Mouse (Mus musculus) mature B cell (primary cell): ENCODE measurements around the gene 1700028K03Rik.

Source experiments
- in situ Hi-C: fragments of 300-500 bp; cut with MboI; formaldehyde crosslinking; loops from 2 replicates; pipeline ENCODE4 v1.14.3; 2019

The 1700028K03Rik gene

DNA sequence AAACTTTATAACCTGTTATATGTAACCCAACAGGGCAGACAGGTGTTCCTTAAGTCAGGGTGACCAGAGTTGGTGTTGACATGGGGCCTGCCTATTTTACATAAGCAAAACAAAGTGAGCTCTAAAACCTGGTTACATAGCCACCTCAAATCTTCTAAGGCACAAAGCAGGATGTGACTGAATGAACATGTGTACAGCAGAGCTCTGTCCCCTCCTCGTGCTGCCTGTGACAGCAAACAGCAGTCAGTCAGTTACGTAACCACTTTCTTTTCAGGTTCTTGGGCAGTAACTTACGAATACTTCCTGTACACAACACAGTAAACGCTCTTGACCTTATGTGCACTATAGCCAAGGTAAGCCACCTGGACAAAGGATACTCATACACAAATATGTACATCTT, 11.4 kb downstream of the 1700028K03Rik start:
- in situ Hi-C loops, result no loop called here

DNA sequence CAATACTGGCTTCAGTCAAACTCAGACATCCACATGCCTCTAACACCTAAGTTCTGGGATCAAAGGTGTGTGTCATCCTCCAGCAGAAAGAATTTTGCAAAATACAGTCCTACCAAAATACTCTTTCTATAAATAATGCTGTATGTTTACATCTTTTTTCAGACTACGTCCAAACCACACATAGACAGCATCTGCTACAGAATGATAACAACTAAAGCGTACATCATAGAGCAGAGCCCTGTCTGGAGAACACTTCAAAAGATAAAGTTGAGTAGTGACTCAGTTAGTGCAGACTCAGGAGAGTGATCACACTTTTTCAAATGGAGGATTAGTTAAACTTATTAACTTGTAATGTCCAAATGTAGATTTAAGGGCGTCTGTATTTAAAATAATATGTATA, 13.4 kb downstream of the 1700028K03Rik start:
- in situ Hi-C loops, result no loop called here

DNA sequence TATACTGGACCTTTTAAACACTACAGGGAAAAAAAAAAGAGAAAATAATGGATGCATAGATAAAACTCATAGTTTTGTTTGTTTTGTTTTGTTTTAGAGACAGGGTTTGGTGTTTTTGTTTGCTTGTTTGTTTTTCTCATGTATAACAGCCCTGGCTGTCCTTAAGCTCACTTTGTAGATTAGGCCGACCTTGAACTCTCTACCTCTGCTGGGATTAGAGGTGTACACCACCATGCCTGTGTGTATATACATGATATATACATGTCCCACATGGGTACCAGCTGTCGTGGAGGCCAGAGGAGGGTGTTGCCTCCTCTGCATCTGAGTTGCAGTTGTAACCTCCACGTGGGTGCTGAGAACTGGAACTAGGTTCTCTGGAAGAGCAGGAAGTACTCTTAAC, 13.9 kb downstream of the 1700028K03Rik start:
- in situ Hi-C loops, result no loop called here

DNA sequence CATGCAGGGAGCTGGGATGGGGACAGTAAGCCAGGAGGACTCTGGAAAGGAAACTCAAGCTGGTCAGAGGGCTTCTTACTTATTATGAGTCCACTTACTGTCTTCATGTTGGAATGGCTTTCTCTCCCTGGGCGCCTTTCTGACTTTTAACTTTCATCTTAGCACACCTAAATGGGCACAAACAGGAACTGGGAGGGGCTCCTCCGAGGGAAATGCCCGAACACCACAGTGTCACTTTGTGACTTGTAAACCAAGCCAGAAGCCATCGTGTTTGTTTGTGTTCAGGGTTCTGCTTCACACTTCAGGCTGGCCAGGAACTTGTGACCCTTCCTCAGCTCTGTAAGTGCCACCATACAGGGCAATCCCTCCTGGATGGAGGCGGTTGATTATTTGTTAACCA, 19.8 kb downstream of the 1700028K03Rik start:
- in situ Hi-C loops, result no loop called here

DNA sequence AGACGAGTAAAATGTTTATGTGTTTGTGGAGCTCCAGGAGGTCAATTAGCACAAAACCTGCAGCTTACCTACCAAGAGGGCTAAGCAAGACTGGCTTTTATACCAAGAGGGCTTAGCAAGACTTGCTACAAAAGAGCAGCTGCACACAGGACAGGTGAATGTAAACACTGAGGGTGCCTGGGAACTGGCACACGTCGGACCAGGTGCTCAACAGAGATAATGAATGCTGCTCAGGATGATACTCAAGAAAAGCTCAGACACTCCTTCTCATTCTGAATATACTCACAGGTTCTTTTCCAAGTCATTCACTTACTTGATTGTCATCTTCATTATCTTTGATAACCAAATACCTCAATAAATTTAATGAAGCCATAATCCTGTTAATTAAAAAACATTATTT, 22.5 kb downstream of the 1700028K03Rik start:
- in situ Hi-C loops, result no loop called here

DNA sequence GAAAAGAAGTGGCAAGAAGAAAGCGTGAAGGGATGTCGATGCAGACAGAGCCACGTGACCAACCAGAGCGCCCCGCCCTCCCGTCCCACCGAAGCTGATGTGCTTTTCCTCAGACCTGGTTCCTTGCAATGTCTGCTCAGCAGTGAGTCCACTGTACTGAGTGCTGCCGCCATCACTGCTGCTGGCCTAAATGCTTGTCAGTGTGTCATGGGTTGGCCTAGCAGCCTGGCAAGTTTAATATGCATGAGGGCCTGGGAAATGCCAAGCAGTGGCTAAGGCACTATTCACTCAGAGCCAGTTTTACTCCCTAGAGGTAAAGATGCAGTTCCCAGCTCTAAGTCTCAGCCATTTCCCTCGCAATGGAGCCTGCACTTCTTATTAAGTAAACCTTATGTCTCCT, 34.6 kb downstream of the 1700028K03Rik start:
- in situ Hi-C loops, result no loop called here

DNA sequence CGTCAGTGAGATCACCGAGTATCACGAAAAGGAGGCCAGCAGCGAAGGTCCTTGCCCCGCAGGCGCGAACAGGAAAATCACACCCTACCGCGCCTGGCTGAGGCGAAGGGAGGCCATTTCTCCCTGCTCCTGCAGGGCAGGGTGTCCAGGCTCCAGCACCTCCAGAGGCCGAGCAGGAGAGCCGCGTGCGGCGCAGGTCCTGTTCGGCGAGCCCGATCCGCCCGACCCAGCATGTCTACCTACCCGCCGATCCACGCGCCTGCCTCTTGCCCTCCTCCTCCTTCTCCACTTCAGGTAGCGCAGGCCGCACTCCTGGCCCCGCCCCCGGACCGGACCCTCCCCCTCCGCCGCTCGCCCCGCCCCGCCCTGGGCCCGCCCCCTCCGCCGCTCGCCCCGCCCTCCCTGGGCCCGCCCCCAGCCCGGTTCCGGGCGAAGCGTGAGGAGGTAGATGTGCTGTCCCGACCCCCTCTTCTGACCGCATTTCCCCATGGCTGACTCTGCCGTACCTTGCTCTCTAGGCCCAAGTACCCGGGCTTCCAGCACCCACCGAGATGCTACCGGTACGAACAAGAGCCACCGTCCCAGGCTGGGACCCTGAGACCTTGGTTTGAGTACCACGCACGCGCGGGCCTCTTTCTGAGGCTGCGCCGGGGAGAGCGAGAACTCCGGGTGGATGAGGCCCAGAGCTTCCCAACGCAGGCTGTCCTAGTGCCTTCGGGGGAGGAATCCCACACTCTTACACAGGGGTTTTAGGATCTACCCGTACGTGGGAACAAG, 63.0 kb downstream of the 1700028K03Rik start, which contains the start of the genes Rpap2 and Glmn:
TSS of gene Rpap2 (plus strand) at position 73 of the 777 bp plus-strand sequence.
TSS of gene Glmn (minus strand) at position 588 of the 777 bp plus-strand sequence.
- in situ Hi-C loops, result no loop called here

DNA sequence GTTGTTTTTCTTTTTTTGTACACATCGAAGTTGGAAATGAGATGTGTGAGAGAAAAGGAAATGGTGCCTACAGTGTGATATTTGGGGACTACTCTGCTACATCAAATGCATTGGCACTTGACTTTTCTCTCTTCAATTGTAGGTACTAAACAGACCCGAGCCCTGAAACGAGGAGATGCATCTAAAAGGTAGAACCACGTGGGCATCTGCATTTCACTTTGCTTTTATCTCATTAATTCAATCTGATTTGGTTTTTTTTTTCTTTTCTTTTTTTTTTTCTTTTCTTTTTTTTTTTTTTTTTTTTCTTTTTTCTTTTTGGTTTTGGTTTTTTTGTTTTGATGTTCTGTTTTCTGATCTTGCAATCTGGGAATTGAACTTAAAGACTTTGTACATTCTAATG, 63.9 kb downstream of the 1700028K03Rik start:
- in situ Hi-C loops, result no loop called here
